Mouse (Mus musculus) heart, embryonic 11.5 days (tissue): ENCODE data around the gene Ptprm. TPM values are rescaled to one million over a fixed set of nuclear protein-coding genes. Genes with fewer than 3 reads are reported as not detected.

ENCODE experiments used
- ATAC-seq: fragments of 200-750 bp; cut with Nextera tagmentation; replicated peaks from 2 replicates; pipeline ENCODE4 v1.8.0; 2017; ENCODE audit warnings: moderate library complexity; ENCODE audit not compliant: insufficient number of reproducible peaks, low FRiP score, low TSS enrichment
- H3K27ac ChIP-seq: fragments of 300-500 bp; sonication (generic); 2 replicates; pipeline ENCODE4 v1.5.1; 2014; ENCODE audit warnings: mild to moderate bottlenecking, low read depth, low read length
- H3K27me3 ChIP-seq: fragments of 300-500 bp; sonication (generic); 2 replicates; pipeline ENCODE4 v1.6.1; 2014; ENCODE audit warnings: mild to moderate bottlenecking, low read length, mixed read lengths; ENCODE audit not compliant: control insufficient read depth, insufficient read depth
- H3K36me3 ChIP-seq: fragments of 300-500 bp; sonication (generic); 2 replicates; pipeline ENCODE4 v1.6.1; 2014; ENCODE audit warnings: mild to moderate bottlenecking, low read length, moderate library complexity, mixed read lengths; ENCODE audit not compliant: control insufficient read depth, insufficient read depth
- H3K4me1 ChIP-seq: fragments of 300-500 bp; sonication (generic); 2 replicates; pipeline ENCODE4 v1.6.1; 2014; ENCODE audit warnings: low read length; ENCODE audit not compliant: control insufficient read depth, insufficient read depth
- H3K4me2 ChIP-seq: fragments of 300-500 bp; sonication (generic); 2 replicates; pipeline ENCODE4 v1.6.1; 2014; ENCODE audit warnings: mild to moderate bottlenecking, moderate library complexity
- H3K4me3 ChIP-seq: fragments of 300-500 bp; sonication (generic); 2 replicates; pipeline ENCODE4 v1.5.1; 2014; ENCODE audit warnings: low read depth, low read length
- H3K9ac ChIP-seq: fragments of 300-500 bp; sonication (generic); 2 replicates; pipeline ENCODE4 v1.6.1; 2014; ENCODE audit warnings: mild to moderate bottlenecking, low read depth, low read length, moderate library complexity
- H3K9me3 ChIP-seq: fragments of 300-500 bp; sonication (generic); replicated peaks from 2 replicates; pipeline ENCODE4 v1.6.1; 2016; ENCODE audit warnings: low read length; ENCODE audit not compliant: control insufficient read depth
- WGBS: fragments of 180-500 bp; shearing (Covaris S2); extraction: QIAGEN DNeasy Blood & Tissue Kit; methylation state at CpG from one replicate; pipeline ENCODE4 v1.1.7; 2014; ENCODE audit not compliant: insufficient replicate concordance; 5-methylcytosine and 5-hydroxymethylcytosine counted together
- polyA plus RNA-seq: library from polyadenylated mRNA; unstranded; fragments of >200 nt; fragmentation: Nextera tagmentation; extraction: Ambion mirVana; gene quantifications from 2 replicates; pipeline ENCODE4 v1.2.1, GENCODE M21; 2014

Gene Ptprm
- polyA plus RNA-seq, 1 experiment from 2014 or later = 15.9 TPM

DNA sequence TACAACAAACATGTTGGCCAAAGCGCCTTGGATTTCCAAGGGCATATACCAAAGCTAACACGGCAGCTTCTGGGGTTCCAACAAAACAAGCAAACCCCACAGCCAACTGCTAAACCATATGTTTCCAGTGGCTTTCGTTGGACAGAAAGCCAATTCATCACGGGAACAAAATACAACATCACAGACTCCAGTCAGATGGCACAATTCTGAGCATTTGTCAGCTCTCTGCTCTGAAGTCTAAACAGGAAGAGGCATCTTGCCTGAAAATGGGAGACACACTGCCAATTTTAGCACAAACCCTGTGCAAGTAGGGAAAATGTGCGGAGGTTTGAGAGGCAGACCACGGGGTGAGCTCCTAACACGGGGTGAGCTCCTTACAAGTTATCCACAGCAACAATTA is 226.7 kb downstream of the Ptprm start:
- H3K9ac ChIP-seq = no peak overlapping the region
- 81% methylated on average over 7 of the region's 7 CpGs for WGBS
- peaks cover 2% of the 10 kb centered on the region for H3K4me1 ChIP-seq
- ATAC-seq = no peak
- no peak overlapping the region for H3K27ac ChIP-seq
- H3K4me3 ChIP-seq = no peak overlapping the region
- no peaks in the 10 kb centered on the region for H3K36me3 ChIP-seq
- no peaks in the 10 kb centered on the region for H3K9me3 ChIP-seq
- H3K27me3 ChIP-seq = no peaks in the 10 kb centered on the region
- H3K4me2 ChIP-seq = no peak overlapping the region

DNA sequence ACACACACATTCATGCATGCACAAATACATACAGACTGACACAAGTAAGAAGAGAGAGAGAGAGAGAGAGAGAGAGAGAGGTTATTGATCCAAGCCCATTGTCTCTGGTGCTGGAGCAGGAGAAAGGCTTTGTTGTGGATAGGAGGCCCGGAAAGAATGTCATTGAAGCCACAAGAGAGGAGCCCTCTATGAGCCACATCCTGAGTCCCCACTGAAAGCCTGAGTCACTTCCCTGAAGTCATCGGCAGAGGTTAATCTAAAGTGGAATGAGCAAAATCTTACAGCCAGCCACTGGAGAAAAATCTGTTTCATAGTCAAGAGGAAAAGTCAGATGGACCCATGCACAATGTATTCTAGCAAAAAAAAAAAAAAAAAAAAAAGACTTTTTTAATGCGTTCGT is 228.7 kb downstream of the Ptprm start:
- Histone ChIP-seq H3K4me3 (no peak overlapping the region), H3K27ac (no peak overlapping the region), H3K4me1 (no peaks in the 10 kb centered on the region), H3K4me2 (no peak overlapping the region), H3K36me3 (no peaks in the 10 kb centered on the region), H3K27me3 (no peaks in the 10 kb centered on the region), H3K9ac (no peak overlapping the region), H3K9me3 (no peaks in the 10 kb centered on the region)
- ATAC-seq = no peak
- 67% methylated on average over 4 of the region's 4 CpGs for WGBS

DNA sequence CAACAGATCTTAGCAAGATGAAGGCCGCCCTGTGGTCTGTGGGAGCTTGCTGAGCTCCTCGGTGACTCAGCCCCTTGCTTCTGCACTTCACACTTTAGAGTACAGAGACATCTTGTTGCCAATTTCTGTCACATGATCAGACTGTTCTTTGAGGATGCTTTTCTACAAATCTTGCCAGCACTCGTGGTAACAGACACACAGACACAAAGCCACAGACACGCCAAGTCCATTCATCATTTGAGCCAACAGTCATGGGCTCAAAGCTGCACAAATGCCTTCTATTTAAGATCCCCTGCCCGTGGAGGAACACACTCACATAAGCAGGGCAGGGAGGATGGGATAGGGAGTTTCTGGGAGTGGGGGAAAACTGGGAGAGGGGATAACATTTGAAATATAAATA is 230.0 kb downstream of the Ptprm start:
- Histone ChIP-seq H3K27me3 (no peaks in the 10 kb centered on the region), H3K27ac (no peak overlapping the region), H3K9ac (no peak overlapping the region), H3K4me2 (no peak overlapping the region), H3K4me3 (no peak overlapping the region), H3K4me1 (no peaks in the 10 kb centered on the region), H3K9me3 (no peaks in the 10 kb centered on the region), H3K36me3 (no peaks in the 10 kb centered on the region)
- WGBS = 65% methylated on average over 5 of the region's 5 CpGs
- no peak for ATAC-seq

DNA sequence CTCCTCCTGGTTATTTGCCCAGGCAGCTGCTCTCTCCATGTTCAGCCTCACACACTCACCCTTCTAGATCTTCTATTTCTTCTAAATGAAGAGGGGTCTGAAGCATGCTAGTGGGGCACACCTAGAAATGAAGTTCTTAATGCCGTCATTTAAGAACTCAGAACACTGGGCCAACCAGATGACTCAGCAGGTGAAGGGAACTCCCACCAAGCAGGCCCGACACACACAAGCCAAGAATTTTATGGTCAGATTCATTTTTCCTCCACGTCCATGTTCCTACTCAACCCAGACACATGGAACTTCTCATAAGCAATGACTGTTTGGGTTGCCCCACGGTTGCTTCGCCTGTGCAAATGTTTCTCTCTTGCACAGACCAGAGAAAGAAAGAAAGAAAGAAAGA is 230.5 kb downstream of the Ptprm start:
- Histone ChIP-seq H3K27ac (no peak overlapping the region), H3K27me3 (no peaks in the 10 kb centered on the region), H3K9me3 (no peaks in the 10 kb centered on the region), H3K36me3 (no peaks in the 10 kb centered on the region), H3K4me1 (no peaks in the 10 kb centered on the region), H3K9ac (no peak overlapping the region), H3K4me2 (no peak overlapping the region), H3K4me3 (no peak overlapping the region)
- WGBS = 79% methylated on average over 5 of the region's 5 CpGs
- no peak for ATAC-seq

DNA sequence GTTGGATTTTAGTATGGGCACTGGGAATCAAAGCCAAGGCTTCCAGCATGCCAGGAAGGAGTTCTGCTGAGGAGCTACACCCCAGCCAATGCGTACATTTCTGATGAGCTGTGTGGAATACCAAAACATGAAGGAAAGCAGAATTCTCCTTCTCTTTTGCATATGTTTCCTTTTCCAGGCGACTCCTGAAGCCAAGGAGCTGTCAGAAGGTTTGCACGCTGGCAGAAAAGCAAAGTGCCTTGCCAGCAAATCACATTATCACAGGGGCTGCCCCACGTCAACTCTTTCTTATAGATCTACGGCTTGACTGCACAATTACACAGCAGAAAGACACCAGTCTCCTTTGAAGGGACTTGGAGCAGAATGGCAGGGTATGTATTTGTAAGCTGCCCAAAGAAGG is 233.4 kb downstream of the Ptprm start:
- H3K9me3 ChIP-seq = no peaks in the 10 kb centered on the region
- ATAC-seq = no peak
- H3K4me2 ChIP-seq = no peak overlapping the region
- no peak overlapping the region for H3K27ac ChIP-seq
- H3K36me3 ChIP-seq = no peaks in the 10 kb centered on the region
- no peak overlapping the region for H3K4me3 ChIP-seq
- no peak overlapping the region for H3K9ac ChIP-seq
- H3K27me3 ChIP-seq = no peaks in the 10 kb centered on the region
- H3K4me1 ChIP-seq = no peaks in the 10 kb centered on the region
- 73% methylated on average over 5 of the region's 5 CpGs for WGBS

DNA sequence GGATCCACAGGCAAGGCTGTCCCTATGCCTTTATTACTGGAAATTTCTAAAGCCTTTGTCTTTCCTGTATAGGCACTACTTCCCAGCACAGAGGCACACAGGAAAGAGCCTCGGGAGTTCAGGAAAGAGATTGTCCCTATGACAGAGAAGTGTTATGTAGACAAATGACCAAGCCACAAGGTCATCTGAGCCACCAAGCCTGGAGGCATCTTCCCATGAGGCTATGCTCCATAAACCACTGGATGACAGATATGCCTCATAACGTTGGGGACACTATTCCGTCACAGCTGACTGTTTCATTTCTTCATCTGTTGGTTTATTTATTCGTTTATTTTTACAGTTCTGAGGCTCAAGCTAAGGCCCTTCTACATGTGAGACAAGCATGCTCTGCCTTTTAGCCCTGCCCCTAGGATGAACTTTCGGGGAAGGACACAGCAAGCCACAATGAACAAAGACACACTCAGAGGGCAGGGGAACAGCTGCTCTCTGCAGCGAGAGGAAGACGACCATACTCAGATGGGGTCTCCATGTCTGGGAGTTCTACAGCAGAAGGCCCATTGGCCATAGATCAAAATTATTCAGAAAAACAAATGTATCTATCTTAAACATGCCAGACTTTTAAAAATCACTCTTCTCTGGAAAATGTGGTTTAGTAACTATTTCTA is 235.4 kb downstream of the Ptprm start:
- 66% methylated on average over 7 of the region's 7 CpGs for WGBS
- no peak overlapping the region for H3K9ac ChIP-seq
- H3K4me2 ChIP-seq = no peak overlapping the region
- no peaks in the 10 kb centered on the region for H3K9me3 ChIP-seq
- H3K4me1 ChIP-seq = no peaks in the 10 kb centered on the region
- no peak for ATAC-seq
- no peaks in the 10 kb centered on the region for H3K27me3 ChIP-seq
- H3K4me3 ChIP-seq = no peak overlapping the region
- H3K27ac ChIP-seq = no peak overlapping the region
- no peaks in the 10 kb centered on the region for H3K36me3 ChIP-seq

DNA sequence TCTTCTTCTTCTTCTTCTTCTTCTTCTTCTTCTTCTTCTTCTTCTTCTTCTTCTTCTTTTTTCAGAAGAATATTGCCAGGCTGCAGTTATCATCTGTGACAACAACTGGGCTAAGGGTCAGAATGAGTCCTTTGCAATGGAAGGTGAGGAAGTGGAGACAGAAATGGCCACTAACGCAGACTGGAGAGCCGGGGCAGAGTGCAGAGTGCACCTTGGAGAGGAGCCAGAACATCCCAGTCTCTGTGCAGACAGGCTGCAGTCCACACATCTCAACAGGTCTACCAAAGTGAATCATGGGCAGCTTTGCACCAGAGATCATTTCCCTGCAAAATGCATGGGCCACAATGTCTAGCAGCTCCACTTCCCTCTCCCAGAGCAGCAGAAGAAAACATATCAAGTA is 239.4 kb downstream of the Ptprm start:
- no peak overlapping the region for H3K4me3 ChIP-seq
- ATAC-seq = no peak
- H3K36me3 ChIP-seq = no peaks in the 10 kb centered on the region
- H3K27ac ChIP-seq = no peak overlapping the region
- 48% methylated on average over 2 of the region's 2 CpGs for WGBS
- no peaks in the 10 kb centered on the region for H3K27me3 ChIP-seq
- no peaks in the 10 kb centered on the region for H3K9me3 ChIP-seq
- no peak overlapping the region for H3K4me2 ChIP-seq
- no peak overlapping the region for H3K9ac ChIP-seq
- no peaks in the 10 kb centered on the region for H3K4me1 ChIP-seq

DNA sequence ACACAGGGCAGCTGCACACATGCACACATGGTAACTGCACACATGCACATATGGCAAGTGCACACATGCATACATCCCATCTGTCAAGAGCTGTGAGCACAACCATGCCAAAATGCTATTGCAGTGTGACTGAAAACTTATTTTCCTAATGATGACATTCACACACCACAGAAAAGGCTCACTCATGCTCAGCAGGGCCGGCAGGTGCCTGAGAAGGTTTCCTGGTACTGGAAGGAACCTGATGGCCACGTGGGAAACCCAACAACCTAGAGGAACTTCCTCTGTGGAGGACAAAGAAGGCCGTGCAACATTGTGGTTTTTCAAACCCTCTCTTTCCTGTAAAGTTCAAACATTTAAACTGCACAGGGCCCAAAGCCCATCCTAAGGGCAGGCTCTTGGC is 241.6 kb downstream of the Ptprm start:
- no peak overlapping the region for H3K4me3 ChIP-seq
- no peaks in the 10 kb centered on the region for H3K9me3 ChIP-seq
- H3K4me1 ChIP-seq = no peaks in the 10 kb centered on the region
- no peaks in the 10 kb centered on the region for H3K27me3 ChIP-seq
- no peak overlapping the region for H3K4me2 ChIP-seq
- no peak overlapping the region for H3K9ac ChIP-seq
- 71% methylated on average over 3 of the region's 3 CpGs for WGBS
- no peak for ATAC-seq
- no peak overlapping the region for H3K27ac ChIP-seq
- no peaks in the 10 kb centered on the region for H3K36me3 ChIP-seq

DNA sequence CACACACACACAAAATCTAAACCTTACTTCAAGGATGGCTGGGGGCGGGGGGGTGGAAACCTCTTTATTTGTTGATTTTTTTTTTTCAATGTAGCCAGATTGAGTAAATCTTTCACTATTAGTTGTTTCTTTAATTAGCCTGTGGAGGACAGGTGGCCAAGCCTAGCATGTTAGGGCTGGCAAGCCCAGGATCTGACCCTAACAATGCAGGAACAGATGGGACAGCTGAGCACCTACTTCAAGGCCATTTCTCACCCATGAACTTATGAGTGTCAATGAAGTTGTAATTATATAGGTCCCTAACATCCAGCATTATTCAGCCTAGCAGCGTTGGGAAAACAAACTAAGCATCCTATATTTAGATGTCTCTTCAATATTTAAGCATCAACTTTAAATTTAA is 248.1 kb downstream of the Ptprm start:
- Histone ChIP-seq H3K4me1 (no peaks in the 10 kb centered on the region), H3K4me2 (no peak overlapping the region), H3K27ac (no peak overlapping the region), H3K4me3 (no peak overlapping the region), H3K36me3 (no peaks in the 10 kb centered on the region), H3K27me3 (no peaks in the 10 kb centered on the region), H3K9me3 (0 out of 2 replicates have a peak, but pooled peaks cover 2% of the 10 kb centered on the region), H3K9ac (no peak overlapping the region)
- no peak for ATAC-seq
- 76% methylated on average over 2 of the region's 2 CpGs for WGBS
